Mouse (Mus musculus): ENCODE data around the gene Slc6a6. TPM values are rescaled to one million over a fixed set of nuclear protein-coding genes. Genes with fewer than 3 reads are reported as not detected.

Gene Slc6a6
- total RNA-seq, 2 experiments from 2014 or later: 43.1 to 64.5 TPM

DNA sequence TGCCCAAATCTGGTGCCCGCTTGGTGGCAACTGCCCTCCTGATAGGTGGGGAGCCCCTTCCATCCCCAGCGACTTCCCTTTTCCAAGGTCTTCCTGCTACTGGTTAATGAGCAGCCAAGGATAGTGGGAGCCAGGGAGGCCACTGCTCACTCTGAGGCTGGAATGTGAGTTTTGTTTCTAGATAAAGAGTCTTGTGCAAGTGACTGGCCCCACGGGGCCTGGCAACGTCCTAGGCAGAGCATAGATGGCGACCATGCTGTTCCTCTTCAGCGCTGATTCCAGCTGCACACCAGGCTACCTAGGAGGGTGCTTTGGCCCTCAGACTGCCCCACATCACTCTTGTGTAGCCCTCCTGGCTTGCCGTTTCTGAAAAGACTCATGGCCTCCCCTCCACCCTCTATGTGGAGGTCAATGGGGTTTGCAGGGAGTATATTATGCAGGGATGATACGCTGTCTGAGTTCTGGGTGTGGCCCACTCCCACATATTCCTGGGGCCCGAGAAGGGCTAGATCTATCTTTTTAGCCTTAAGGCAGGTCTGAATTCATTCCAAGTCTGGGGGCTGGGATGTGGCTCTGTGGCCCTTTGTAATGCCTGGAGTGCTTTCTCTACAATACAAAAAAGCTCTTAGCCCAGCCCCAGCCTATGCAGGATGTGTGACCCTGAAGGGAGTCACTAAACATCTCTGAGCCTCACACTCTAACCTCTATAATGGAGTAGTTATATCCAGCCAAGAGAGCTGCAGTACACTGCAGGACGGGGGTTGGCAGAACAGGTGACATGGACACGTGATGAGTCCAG is 17.2 kb downstream of the Slc6a6 start:
- DNase-seq: no peak

DNA sequence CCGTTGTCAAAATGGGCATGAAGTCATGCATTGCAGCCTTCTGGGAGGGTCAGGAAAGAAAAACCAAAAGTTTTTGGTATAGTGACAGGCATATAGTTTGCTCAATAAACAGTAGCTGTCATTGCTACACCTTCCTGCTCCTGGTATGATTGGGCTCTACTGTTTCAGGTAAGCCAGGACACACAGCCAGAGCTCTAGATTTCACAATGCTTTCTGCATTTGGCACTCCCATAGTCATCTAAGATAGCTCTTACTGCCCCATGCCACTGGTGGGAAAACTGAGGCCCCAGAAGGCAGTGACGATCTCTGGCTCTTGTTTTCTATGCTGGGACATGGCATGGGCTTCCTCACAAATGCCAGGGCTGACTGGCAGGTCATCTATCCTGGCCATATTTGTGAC is 19.6 kb downstream of the Slc6a6 start:
- no peak for DNase-seq

DNA sequence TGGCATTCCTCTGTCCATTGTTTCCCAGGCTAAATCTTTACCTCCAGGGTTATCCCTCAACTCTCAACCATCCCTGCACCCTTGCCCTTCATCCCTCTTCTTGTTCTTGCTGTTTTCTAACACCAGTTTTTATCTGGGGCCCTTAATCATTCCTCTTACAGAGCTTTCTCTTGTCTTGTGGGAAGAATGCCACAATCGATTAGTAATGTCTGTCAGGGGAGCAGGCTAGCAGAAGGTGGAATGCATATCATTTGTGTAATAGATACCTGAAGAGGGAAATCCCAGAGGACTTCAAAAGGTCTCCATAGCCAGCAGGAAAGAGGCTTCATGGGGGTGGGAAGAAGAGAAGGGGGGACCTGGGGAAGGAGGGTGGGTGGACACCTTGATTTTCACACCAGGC is 20.6 kb downstream of the Slc6a6 start:
- no peak for DNase-seq

- DNase-seq: no peak
Measured at GRCm38 (mm10) chr6:91705651-91706050, 21.8 kb downstream of the Slc6a6 start.

DNA sequence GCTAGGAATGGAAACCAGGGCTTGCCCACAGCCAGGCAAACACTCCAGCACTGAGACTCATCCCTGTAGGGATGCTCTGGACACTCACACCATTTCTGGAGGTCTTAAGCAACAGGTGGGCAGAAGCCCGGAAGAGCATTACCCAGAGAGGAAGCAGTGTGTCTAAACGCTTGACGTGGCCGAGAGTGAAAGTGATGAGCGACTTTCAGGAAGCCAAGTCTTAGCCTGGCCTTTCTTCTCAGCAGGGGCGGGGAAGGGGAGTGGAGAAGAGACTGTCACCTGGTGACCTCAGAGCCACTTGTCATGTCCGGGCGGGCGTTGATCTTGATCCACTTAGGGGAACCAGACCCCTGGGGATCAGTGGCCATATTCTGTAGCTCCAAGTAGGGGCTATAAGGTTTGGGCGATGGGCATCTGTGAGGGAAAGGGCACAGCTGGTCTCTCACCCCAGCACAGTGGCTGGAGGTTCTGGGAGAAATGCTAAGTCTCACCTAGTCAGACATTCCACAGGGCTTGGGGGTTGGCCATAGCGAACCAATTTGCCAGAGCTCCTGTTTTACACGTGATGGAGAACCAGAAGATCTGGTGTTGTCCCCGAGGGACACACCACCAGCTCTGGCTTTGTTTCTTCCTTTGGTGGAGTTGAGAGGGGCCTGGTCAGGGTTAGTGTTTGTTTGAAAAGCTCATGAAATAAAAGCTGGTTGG is 22.4 kb downstream of the Slc6a6 start:
- DNase-seq: no peak

DNA sequence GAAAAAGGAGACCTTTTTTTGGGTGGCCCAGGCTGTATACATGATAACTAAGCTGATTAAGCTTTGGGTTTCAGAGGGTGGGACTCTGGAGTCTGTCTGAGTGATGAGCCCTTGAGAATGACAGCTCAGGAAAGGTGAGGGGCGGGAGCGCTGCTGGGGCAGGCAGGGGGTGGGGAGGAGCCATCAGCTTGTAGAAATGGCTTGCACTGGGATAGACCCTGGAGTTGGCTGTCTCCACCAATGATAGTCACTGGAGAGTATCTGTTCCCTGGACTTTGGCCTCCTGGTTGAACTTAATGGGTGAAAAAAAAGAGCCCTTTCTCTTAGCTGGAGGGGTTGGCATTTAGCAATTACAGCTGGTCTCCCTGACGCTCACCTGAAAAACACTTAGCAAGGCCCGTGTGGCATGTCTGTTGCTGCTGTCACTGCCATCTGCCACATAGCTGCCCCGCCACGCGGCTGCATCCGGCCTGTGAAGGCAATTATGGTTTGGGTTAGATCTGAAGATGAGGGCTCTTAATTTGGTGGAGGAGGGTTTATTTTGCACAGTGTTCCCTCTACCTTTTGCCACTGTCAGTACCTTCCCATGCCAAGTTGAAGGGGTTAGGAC is 23.5 kb downstream of the Slc6a6 start:
- DNase-seq: no peak

- DNase-seq: no peak
Measured at GRCm38 (mm10) chr6:91707886-91708564, 24.2 kb downstream of the Slc6a6 start.

- DNase-seq: no peak
Measured at GRCm38 (mm10) chr6:91708919-91709318, 25.1 kb downstream of the Slc6a6 start.

- DNase-seq: no peak
Measured at GRCm38 (mm10) chr6:91710345-91710930, 26.6 kb downstream of the Slc6a6 start.

DNA sequence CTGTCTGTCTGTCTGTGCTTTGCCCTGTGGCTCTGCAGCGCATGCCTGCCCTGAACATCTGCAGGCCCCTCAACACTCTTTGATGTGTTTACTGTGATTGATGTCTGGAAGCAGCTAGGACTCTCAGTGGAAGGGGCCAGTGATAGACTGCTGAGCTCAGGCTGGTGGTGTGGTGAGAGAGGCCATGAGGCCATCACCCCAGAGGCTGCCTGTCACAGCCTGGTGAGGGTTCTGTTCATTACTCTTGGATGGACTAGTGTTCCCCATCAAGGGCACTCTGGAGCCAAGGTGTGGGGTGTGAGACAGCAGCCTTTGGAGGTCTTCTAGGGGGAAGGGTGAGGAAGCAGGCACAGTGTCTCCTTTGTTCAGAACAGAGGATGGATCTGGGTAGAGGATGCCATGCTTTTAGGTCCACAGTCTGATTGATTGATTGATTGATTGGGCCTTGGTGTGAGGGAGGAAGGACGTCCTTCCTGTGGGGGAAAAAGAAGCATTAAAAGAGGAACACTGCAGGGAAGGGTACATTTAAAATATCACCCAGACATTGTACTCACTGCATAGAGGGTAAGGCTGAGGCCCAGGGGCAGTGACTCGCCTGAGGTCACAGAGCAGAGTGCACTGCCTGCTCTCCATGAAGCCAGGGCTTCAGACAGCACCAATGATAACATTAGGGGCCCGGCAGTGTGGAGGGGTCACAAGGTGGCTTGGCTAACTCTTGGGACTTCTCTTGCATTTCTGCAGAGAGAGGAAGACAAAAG is 28.4 kb downstream of the Slc6a6 start:
- no peak for DNase-seq

DNA sequence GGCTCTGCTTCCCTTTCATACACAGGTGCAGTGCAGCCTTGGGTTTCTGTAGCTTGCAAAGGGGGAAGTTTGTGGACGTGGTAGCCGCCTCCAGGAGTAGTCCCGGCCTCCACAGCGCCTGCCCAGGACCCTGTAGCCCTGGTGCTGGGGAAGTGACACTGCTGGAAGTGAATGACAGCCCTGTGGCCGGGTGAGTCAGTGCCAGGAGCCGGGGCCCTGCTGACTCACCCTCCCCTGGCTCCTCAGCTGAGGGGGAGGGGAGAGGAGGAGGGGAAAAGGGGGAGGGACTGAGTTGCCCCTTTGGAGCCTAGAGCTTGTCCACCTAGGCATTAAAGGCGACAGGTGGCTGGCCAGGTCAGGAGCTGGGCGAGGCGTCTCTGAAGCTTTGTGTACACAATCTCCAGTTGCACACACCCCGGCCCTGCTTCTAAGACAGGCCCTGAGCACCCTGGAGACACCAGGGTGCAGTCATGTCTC is 29.0 kb downstream of the Slc6a6 start:
- DNase-seq: peak; percentile 29

DNA sequence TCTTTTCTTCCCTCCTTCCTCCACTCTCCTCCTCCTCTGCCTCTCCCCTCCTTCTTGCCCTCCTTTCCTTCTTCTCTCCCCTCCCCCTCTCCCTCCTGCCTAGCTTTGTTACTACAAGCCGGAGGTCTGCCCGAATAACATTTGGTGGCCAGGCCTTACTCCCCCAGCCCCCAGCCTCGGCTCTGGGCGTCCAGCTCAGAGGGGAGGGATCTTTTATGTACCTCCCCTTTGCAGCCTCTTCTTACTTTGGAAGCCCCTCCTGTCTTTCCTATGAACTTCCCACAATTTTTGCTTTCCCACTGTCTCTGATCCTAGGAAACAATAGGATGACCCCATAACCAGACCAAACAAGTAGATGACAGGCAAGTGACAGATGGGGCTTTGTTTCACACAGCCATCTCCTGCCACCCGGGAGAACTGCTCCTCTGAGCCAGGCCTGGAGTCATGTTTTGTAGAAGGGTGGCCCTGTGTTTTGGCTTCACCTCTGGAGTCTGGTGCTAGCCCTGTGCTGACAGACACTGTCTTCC is 29.6 kb downstream of the Slc6a6 start:
- DNase-seq: no peak

DNA sequence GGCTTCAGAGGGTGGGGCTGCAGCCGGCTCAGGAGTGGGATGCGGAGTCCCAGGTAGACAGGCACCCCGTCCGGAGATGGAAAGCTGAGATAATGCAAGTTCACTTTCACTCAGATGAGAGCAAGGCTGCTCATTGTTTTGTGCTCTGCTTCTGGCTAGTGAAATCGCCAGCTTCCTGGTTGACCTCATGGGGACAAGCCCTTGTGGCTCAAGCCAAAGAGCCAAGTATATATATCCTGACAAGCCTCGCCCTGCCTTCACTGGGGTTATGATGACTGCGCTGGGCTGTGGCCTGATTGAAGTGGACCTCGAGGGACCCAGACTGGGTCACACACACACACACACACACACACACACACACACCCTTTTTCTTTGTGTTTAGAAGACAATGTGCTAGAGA is 31.2 kb downstream of the Slc6a6 start:
- DNase-seq: no peak

DNA sequence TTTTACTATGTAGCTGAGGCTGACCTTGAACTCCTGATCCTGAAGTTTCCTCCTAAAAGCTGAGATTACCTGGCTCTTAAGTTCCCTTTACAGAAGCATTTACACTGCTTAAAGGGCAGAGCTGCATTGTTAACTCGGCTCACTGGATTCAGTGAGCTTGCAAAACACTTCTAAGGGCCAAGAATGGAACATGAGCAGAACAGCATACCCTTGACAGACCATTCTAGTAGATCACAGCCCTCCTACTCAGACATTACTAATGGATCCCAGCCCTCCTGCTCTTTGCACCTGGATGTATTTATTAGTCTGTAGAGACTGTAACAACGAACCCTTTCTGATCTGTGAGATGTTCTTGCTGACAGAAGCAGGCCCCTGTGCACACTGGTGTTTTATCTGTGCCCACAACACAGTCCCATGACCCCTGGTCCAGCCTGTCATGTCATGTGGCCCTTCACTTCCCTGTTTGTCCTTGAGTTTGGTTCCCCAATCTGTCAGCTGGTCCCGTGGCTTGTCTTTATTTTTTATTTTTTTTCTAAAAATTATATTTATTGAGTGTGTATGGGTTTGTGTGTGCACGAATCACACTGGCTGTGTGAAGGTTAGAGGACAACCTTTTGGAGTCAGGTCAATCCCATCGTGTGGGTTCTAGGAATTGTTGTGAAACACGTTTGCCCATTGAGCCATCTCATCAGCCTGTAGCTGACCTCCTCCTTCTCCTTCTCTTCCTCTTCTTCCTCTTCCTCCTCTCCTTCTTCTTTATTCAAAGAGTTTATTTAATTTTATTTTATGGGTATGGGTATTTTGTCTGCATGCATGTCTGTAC is 32.3 kb downstream of the Slc6a6 start:
- no peak for DNase-seq

DNA sequence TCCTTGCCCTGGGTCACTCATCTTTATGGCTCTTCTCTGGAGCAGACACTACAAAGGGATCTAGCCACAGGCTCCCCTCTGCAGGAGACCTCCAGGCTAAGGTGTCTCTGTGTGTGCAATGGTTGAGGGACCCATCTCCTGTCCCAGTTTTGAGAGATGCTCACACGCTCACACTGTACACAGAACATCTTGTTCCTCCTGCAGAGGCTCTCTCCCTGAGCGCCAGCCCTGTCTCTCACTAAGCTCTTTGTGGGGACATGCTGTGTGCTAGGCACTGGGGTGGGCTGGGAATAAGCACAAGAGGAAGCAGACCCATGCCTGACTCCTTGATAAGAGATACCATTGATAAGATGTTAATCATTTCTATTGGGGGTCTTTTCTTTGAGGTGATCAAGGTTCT is 34.2 kb downstream of the Slc6a6 start:
- no peak for DNase-seq

DNA sequence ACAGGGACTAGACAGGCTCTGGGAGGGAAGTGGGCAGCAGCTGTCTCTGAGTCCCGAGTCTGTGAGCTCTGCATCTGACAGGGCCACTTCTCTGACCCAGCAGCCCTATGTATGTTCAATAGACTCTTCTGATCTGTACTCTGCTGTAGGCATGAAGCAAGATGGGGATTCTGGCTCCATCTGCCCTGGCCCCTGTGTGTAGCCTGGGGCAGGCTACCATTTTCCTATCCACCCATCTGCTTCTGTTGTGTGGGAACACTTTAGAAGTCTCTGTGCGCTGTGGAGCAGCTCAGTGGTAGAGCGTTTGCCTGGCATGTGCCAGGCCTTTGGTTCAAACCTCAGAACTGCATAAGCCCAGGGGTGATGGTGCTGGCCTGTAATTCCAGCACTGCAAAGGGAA is 34.8 kb downstream of the Slc6a6 start:
- DNase-seq: no peak

DNA sequence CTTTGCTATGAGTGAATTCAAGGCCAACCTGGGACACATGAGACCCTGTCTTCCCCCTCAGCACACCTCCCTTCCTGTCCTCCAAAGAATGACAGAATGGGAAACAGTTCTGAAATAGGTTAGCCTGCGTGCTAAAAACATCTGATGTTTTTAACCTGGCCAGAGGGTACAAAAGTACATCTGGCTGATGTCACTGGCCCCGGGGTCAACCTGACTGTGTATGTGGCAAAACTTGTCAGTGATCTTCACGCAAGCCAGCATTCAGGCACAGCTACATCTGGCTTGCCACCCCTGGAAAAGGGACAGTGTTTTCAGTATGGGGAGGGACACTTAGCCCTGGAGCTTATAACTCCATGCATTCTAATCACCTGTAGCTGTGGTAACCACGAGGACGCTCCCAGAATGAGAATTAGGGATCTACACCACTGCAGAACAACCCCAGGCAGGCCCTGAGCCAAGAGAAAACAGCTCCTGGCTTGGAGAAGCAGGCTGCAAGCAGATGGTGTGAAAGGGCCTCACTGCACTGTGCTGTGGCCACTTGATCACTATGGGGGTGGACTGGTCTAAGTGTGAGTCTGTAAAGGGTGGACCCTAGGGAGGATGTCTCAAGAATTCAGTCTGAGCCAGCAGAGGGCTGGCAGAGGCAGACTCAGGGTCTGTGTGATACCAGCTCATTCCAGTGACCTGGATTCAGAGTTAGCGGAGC is 35.3 kb downstream of the Slc6a6 start:
- DNase-seq: peak; percentile 50

DNA sequence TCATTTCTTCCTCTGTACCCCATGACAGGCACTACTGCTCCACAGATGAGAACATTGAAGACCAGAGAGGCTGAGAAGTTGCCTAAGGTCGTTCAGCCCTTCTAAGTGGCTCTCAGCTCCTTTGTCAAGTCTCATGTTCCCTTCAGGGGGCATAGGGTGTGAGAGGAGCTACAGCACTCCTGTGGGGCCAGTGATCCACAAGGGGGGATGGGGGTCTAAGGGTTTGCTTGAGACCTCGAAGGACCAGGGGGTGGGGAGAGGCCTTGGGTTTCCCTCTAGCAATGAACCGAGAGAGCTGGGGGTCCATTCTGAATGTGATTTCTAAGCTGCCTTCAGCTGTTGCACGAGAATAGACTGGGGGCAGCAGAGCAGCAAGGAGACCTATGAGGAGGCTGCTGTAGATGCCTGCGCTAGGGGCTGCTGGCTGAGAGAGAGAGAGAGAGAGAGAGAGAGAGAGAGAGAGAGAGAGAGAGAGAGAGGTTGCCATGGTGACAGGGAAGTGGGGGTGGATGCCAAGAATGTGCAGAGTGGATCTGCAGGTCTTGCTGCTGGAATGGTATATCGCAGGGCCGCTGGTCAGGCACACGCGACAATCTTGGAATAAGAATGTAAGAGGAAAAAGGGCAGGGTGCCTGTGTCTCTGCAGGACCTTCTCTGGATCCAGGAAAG is 36.1 kb downstream of the Slc6a6 start:
- DNase-seq: peak; percentile 34

- DNase-seq: no peak
Measured at GRCm38 (mm10) chr6:91720588-91721214, 36.8 kb downstream of the Slc6a6 start.
